Mouse (Mus musculus) heart, embryonic 10.5 days (tissue): ENCODE results near the gene Tmem147. TPM values are rescaled to one million over a fixed set of nuclear protein-coding genes. Genes with fewer than 3 reads are reported as not detected.
"Not testable (repeated sequence)": the region's sequence is repeated elsewhere in the genome, so short reads cannot be mapped to it uniquely, and the experiment has no call there.

Source experiments
- DNase-seq: peaks from one replicate; pipeline ENCODE4 v3.0.0-alpha.2; 2017; ENCODE audit warnings: low spot score
- H3K27ac ChIP-seq: fragments of 300-500 bp; sonication (generic); 2 replicates; pipeline ENCODE4 v1.5.1; 2016; ENCODE audit warnings: mild to moderate bottlenecking
- H3K27me3 ChIP-seq: fragments of 300-500 bp; sonication (generic); 2 replicates; pipeline ENCODE4 v1.6.1; 2016; ENCODE audit warnings: mild to moderate bottlenecking; ENCODE audit not compliant: poor library complexity, insufficient read depth, severe bottlenecking
- H3K36me3 ChIP-seq: fragments of 300-500 bp; sonication (generic); 2 replicates; pipeline ENCODE4 v1.6.1; 2016; ENCODE audit warnings: mild to moderate bottlenecking, moderate library complexity
- H3K4me1 ChIP-seq: fragments of 300-500 bp; sonication (generic); 2 replicates; pipeline ENCODE4 v1.6.1; 2016; ENCODE audit warnings: mild to moderate bottlenecking
- H3K4me3 ChIP-seq: fragments of 300-500 bp; sonication (generic); 2 replicates; pipeline ENCODE4 v1.5.1; 2016; ENCODE audit warnings: mild to moderate bottlenecking, moderate library complexity
- H3K9me3 ChIP-seq: fragments of 300-500 bp; sonication (generic); 2 replicates; pipeline ENCODE4 v1.6.1; 2016; ENCODE audit warnings: mild to moderate bottlenecking, moderate library complexity
- WGBS: fragments of 180-500 bp; shearing (Covaris S2); methylation state at CpG from one replicate; pipeline ENCODE4 v1.1.7; 2016; 5-methylcytosine and 5-hydroxymethylcytosine counted together
- polyA plus RNA-seq: library from polyadenylated mRNA; unstranded; fragments of >200 nt; fragmentation: Nextera tagmentation; extraction: Ambion mirVana; gene quantifications from 2 replicates; pipeline ENCODE4 v1.2.1, GENCODE M21; 2016

The Tmem147 gene
- polyA plus RNA-seq, 1 experiment from 2014 or later = 183 TPM

DNA sequence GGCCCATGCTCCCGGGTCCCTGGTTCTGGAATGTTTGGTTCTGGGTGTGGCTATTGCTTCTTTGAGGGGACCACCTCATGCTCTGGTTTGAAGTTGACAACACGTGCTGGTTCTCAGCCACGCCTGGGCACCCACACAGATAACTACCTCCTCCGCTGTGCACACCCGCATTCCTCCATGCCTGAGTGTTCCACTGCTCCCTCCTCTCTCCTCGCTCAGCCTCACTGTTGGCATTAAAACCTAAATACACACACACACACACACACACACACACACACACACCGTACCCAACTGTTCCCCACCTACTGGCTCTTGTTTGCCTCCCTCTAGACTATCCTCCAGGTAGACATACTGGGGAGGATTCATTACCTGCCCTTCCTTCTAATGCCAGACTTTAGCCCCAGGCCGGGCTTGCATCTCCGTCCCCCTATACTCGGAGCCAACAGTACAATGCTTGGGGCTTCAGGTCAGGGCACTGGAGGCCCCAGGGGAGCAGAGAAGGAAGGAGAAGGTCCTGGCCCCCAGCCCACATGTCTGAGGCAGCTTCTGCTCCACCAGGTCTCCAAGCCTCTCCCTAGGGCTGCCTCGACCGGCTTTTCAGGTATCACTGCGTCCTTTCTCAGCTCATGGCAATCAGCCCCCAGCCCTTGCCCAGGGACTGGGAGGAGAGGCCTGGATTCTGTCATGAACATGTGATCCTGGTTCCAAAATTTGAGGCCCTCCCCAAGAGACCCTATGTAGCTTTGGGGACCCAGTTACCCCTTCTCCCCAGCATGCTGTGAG, 20.7 kb upstream of the Tmem147 start:
- no peak for DNase-seq
- H3K36me3 ChIP-seq = peaks cover 6% of the 10 kb centered on the region
- 77% methylated on average over 13 of the region's 13 CpGs for WGBS
- no peak overlapping the region for H3K4me3 ChIP-seq
- no peak overlapping the region for H3K27ac ChIP-seq
- H3K9me3 ChIP-seq = peaks cover 4% of the 10 kb centered on the region; the same call in 1 of the 2 replicates
- peaks cover 14% of the 10 kb centered on the region for H3K4me1 ChIP-seq
- no peaks in the 10 kb centered on the region for H3K27me3 ChIP-seq

DNA sequence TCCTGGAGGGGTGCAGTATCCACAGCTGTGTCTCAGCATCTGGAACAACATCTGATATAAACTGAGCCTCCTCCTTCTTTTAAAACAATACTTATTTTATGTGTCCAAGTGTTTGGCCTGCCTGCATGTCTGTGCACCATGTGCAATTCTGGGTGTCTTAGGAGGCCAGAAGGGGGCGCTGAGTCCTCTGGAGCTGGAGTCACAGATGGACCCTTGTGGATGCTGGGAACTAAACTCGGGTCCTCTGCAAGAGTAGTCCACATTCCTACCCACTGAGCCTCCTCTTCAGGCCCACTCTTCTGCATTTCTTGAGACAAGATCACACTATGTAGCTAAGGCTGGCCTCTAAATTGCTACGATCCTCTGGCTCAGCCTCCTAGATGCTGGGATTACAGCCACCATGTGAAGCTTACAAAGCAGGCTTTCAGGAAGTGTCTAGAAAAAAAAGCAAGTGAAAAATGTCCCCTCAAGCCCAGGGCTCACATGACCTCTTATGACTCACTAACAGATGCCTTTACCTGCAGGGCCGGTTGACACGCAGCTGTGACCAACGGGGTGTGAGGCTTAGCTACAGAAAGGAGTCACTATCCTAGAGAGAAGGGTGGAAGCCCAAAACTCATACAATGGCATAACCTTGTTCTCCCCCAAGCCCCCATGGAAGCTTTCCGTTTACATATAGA, 18.3 kb upstream of the Tmem147 start:
- H3K36me3 ChIP-seq = no peaks in the 10 kb centered on the region
- H3K27ac ChIP-seq = no peak overlapping the region
- H3K4me3 ChIP-seq = no peak overlapping the region
- H3K9me3 ChIP-seq = no peaks in the 10 kb centered on the region
- WGBS = 80% methylated on average over 7 of the region's 7 CpGs
- peaks cover 22% of the 10 kb centered on the region for H3K4me1 ChIP-seq
- DNase-seq = no peak
- no peaks in the 10 kb centered on the region for H3K27me3 ChIP-seq

DNA sequence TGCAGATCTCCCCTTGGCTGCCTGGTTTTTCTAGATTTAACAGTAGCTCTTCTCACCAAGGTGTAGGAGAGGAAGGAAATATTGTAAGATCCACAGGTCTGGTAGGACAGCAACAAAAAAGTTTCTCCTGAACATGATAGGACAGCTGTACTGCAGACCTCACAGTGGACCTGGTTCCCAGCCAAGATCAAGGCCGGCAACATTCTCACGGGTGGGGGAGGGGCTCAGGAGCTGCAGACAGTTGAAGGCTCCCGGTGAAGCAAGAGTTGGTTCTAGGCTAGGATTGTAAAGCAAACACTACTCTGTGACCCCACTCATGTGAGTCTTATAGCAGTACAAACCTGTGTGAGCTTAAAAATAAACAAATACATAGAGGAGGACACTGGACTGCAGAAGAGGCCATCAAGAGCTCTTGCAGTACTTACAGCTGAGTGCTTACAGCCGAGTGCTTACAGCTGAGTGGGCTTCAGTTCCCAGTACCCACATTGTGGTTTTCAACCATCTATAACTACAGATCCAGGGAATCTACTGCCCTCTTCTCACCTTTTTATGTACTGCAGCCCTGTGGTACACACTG, 14.8 kb upstream of the Tmem147 start:
- WGBS = 33% methylated on average over 4 of the region's 4 CpGs
- Histone ChIP-seq H3K36me3 (no peaks in the 10 kb centered on the region), H3K4me1 (peaks cover 16% of the 10 kb centered on the region), H3K27me3 (no peaks in the 10 kb centered on the region), H3K27ac (no peak overlapping the region), H3K9me3 (no peaks in the 10 kb centered on the region), H3K4me3 (no peak overlapping the region)
- no peak for DNase-seq

DNA sequence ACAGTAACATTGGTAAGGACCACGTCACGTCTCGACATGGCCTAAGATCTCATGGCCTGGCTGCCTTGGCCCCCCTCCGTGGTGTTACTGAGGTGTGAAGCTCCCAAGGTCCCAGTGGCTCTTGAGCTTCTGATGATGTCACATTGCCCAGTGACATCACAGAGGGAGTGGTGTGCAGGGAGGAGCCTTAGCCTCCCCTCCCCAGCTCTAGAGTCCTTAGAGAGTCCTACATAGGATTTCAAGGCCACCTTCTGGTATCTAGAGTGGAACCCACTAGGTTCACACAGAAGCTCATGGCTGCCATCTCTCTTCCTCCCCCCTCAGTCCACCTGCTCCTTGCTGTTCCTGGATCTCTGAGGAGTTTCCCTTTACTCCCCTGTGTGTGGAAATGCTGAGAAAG, 14.3 kb upstream of the Tmem147 start, which contains the start of gene Gapdhs:
Gene Gapdhs (minus strand): TSS at position 65 of the 400 bp plus-strand sequence.
- not testable (repeated sequence) for H3K27me3 ChIP-seq, DNase-seq, H3K27ac ChIP-seq, H3K9me3 ChIP-seq, H3K36me3 ChIP-seq, H3K4me3 ChIP-seq
- WGBS = 70% methylated on average over 4 of the region's 4 CpGs
- H3K4me1 ChIP-seq = peaks cover 16% of the 10 kb centered on the region

DNA sequence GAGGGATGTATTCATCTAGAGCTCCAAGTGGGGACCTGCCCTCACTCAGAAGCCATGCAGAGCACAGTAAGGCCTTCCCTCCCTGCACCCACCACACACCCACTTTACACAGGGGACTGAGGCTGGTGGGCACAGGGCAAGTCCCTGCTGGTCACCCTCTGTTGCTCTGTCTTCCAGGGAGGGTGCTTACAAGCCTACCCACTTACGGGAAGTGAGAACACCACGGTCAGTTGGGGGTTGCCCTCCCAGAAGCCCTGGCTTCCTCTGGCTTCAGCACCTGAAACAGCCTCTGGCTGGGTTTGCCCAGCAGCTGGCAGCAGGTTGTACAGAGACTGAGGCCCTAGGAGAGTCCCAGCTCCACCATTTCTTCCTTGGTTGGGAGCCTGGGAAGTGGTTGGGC, 13.2 kb upstream of the Tmem147 start:
- not testable (repeated sequence) for DNase-seq, H3K4me3 ChIP-seq, H3K27me3 ChIP-seq, H3K27ac ChIP-seq, H3K36me3 ChIP-seq, H3K9me3 ChIP-seq
- peaks cover 16% of the 10 kb centered on the region for H3K4me1 ChIP-seq
- 76% methylated on average over 2 of the region's 2 CpGs for WGBS

GRCm38 (mm10) chr7:30736211-30736610, 6.9 kb upstream of the Tmem147 start:
- DNase-seq = no peak
- Histone ChIP-seq H3K27ac (no peak overlapping the region), H3K9me3 (no peaks in the 10 kb centered on the region), H3K4me1 (0 out of 2 replicates have a peak, but pooled peaks cover 4% of the 10 kb centered on the region), H3K36me3 (peaks cover 54% of the 10 kb centered on the region), H3K4me3 (no peak overlapping the region), H3K27me3 (no peaks in the 10 kb centered on the region)
- WGBS = 72% methylated on average over 3 of the region's 3 CpGs

GRCm38 (mm10) chr7:30730064-30730722, 853 bp upstream of the Tmem147 start:
- peaks cover 17% of the 10 kb centered on the region for H3K4me1 ChIP-seq
- not testable (repeated sequence) for H3K27me3 ChIP-seq, H3K9me3 ChIP-seq, DNase-seq
- H3K27ac ChIP-seq = peak overlapping the region; percentile 92
- H3K36me3 ChIP-seq = peaks cover 48% of the 10 kb centered on the region
- H3K4me3 ChIP-seq = peak overlapping the region; percentile 85
- 45% methylated on average over 9 of the region's 22 CpGs for WGBS

DNA sequence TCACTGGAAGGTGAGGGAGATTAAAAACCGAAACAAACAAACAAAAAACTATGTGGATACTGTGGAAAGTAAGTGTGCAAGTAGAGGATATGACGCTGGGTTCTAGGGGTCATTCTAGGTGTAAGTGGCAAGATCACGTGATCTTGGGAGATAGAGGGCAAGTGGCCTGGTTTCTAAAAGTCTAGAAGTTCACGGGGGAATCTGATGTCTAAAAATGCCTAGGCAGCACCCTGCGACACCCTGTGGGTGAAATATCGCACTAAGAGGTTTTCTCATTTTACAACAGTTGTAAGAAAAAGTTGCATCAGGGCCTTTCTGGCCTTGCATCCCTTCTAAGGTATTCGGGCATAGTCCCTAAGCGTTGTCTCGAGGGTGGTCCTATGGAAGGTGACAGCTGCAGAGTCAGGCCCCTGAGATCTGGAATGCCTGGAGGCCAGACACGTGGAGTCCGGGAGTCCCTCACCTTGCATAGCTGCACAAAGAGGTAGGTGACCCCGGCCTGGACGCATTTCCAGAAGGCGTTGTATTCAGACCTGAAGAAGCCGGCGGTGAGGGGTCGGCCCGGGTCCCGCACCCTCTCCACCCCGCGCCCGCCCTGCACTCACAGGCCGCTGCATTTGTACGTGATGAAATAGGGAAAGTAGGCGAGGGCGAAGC, 473 bp downstream of the Tmem147 start:
- Histone ChIP-seq H3K27ac (peak overlapping the region; percentile 92), H3K4me1 (peaks cover 17% of the 10 kb centered on the region), H3K36me3 (peaks cover 39% of the 10 kb centered on the region), H3K4me3 (peak overlapping the region; percentile 85), H3K27me3 (0 out of 2 replicates have a peak, but pooled peaks cover 4% of the 10 kb centered on the region), H3K9me3 (no peaks in the 10 kb centered on the region)
- WGBS = 8% methylated on average over 26 of the region's 26 CpGs
- no peak for DNase-seq

DNA sequence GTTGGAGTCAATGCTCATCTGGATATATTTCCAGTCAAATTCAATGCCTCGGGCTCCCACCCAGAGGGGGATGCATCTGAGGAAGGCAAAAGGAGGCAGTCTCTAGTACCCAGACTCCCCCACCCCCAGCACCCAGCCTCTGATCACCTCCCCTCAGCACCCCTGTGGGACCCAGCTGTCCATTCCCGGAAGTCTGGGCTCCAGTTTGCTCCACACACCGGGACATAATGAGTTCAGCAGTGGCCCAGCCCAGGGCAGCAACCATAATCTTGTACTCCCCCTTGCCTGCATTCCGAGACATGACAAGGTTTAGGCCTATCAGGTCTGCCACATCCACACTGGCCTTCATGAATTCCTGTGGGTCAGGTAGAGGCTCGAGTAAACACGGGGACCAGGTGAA, 1.1 kb downstream of the Tmem147 start:
- Histone ChIP-seq H3K27ac (peak overlapping the region; percentile 92; the same call in 1 of the 2 replicates), H3K4me3 (peak overlapping the region; percentile 85), H3K27me3 (0 out of 2 replicates have a peak, but pooled peaks cover 5% of the 10 kb centered on the region), H3K36me3 (peaks cover 33% of the 10 kb centered on the region), H3K4me1 (peaks cover 17% of the 10 kb centered on the region), H3K9me3 (no peaks in the 10 kb centered on the region)
- DNase-seq = no peak
- WGBS = 80% methylated on average over 6 of the region's 6 CpGs

- H3K27ac ChIP-seq = no peak overlapping the region
- DNase-seq = no peak
- H3K4me1 ChIP-seq = peaks cover 6% of the 10 kb centered on the region
- 69% methylated on average over 6 of the region's 6 CpGs for WGBS
- H3K9me3 ChIP-seq = no peaks in the 10 kb centered on the region
- no peak overlapping the region for H3K4me3 ChIP-seq
- H3K36me3 ChIP-seq = peaks cover 18% of the 10 kb centered on the region; the same call in 1 of the 2 replicates
- peaks cover 47% of the 10 kb centered on the region for H3K27me3 ChIP-seq
Measured at GRCm38 (mm10) chr7:30723274-30723953, 5.9 kb downstream of the Tmem147 start.

GRCm38 (mm10) chr7:30721286-30721685, 8.1 kb downstream of the Tmem147 start:
- Histone ChIP-seq H3K27me3 (peaks cover 68% of the 10 kb centered on the region), H3K4me3 (no peak overlapping the region), H3K4me1 (peaks cover 9% of the 10 kb centered on the region), H3K9me3 (no peaks in the 10 kb centered on the region), H3K27ac (no peak overlapping the region), H3K36me3 (peaks cover under 1% of the 10 kb centered on the region; the same call in 1 of the 2 replicates)
- 86% methylated on average over 7 of the region's 7 CpGs for WGBS
- DNase-seq = no peak

DNA sequence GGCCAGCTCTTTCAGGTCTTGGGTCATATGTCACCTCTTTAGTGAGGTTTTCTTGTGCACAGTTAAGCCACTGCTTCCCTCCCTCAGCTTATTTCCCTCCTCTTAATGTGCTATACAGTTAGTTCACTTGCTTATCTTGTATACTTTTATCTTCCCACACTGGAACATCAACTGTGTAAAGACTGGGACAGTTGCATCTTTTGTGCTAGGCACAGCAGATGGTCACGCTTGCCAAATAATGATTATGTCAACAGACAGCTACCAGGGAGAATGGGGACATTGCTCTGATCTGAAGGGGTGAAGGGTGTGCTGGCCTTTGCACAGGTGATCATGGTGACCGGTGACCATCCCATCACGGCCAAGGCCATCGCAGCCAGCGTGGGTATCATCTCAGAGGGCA, 9.7 kb downstream of the Tmem147 start:
- 87% methylated on average over 5 of the region's 5 CpGs for WGBS

More for the DNA sequence above, 9.7 kb downstream of the Tmem147 start:
- Histone ChIP-seq H3K4me1 (peaks cover 9% of the 10 kb centered on the region), H3K27ac (no peak overlapping the region), H3K9me3 (no peaks in the 10 kb centered on the region), H3K36me3 (no peaks in the 10 kb centered on the region), H3K27me3 (peaks cover 84% of the 10 kb centered on the region), H3K4me3 (no peak overlapping the region)
- DNase-seq = no peak
